Mouse (Mus musculus): ENCODE measurements at regions not wholly inside any gene's neighbourhood (a gene's known extent, or its start where the extent isn't known, plus 50 kb on each side); places are given as distances from the start of the nearest gene placed in this dataset.

- DNase-seq (ENCODE audit: low spot score): no peak
Measured at GRCm38 (mm10) chr3:41132889-41133288, 50.0 kb upstream of the Pgrmc2 start.
